Mouse (Mus musculus): ENCODE data around the gene 1700123L14Rik. TPM values are rescaled to one million over a fixed set of nuclear protein-coding genes. Genes with fewer than 3 reads are reported as not detected.
"Not testable (repeated sequence)": the region's sequence is repeated elsewhere in the genome, so short reads cannot be mapped to it uniquely, and the experiment has no call there.

The 1700123L14Rik gene
- 0.17 TPM in 1 of 2 replicates, not detected in the other for polyA plus RNA-seq (2014; fragmentation: Nextera tagmentation; extraction: Ambion mirVana)

DNA sequence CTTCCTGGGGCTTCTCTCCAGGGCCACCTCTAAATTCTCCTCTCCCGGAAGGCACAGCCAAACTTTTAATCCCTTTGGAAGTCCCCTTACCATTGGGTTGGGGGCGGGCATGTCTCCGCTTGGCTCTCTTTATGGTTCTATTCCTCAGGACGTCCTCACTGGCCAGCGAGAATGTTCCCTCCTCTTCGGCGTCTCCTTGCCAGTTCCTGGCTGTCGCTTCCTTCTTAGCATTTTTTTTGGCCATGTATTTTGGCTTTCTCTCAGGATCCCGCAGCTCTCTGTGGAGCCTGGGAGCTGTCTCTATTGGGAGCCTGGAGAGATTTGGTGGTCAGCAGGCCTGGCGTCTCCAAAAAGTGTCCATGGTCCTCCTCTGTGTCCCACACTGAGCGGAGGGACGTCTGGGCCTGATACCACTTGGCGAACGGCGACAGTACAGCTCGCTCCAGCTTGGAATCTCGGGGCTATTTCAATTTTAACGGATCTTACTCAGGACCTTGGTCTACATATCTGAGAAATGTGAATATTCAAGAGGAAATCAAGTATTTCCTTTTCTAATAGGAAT, at the start of gene 1700123L14Rik:
Gene 1700123L14Rik (minus strand): TSS at position 426 of the 562 bp plus-strand sequence.
- H3K27ac ChIP-seq: no peak within 1 kb of the TSS
- no peak within 1 kb of the TSS for H3K4me2 ChIP-seq (replicated peaks)
- WGBS: 90% methylated on average over 18 of the region's 18 CpGs
- ATAC-seq (ENCODE audit: low FRiP score): no peak
- H3K4me1 ChIP-seq (replicated peaks; ENCODE audit: control insufficient read depth, insufficient read depth, low read length): no peaks in the 10 kb centered on the region
- H3K4me3 ChIP-seq (replicated peaks; ENCODE audit: low read length): no peak within 1 kb of the TSS
- H3K36me3 ChIP-seq (replicated peaks; ENCODE audit: control insufficient read depth, insufficient read depth): no peaks in the 10 kb centered on the region
- H3K27me3 ChIP-seq (ENCODE audit: control insufficient read depth, insufficient read depth, low read length): no peaks in the 10 kb centered on the region
- H3K9ac ChIP-seq: no peak within 1 kb of the TSS
- no peak for DNase-seq (ENCODE audit: low spot score)
- H3K9me3 ChIP-seq (ENCODE audit: control insufficient read depth, low read length): no peaks in the 10 kb centered on the region

DNA sequence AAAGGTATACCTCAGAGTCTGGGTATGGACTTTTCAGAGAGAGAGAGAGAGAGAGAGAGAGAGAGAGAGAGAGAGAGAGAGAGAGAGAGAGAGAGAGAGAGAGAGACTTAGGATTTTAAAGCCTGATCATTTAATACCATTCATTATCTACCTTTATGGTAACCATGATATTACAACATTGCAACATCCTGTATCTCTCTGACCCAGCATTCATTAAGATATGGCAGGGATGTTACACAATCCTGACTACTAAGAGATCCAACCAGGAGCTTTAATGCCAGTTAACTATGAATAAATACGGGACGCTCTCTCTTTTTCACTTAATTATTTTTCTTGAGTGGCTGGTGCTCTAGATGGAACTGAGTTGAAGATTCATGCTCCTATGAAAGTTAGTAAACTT, 39.4 kb upstream of the 1700123L14Rik start:
- ATAC-seq (ENCODE audit: low FRiP score) (no peak), DNase-seq (ENCODE audit: low spot score) (no peak)
- no peaks in the 10 kb centered on the region for H3K27me3 ChIP-seq (ENCODE audit: control insufficient read depth, insufficient read depth, low read length)
- H3K9ac ChIP-seq: no peak overlapping the region
- 98% methylated on average over 2 of the region's 2 CpGs for WGBS
- H3K9me3 ChIP-seq (ENCODE audit: control insufficient read depth, low read length): 0 out of 2 replicates have a peak, but pooled peaks cover 5% of the 10 kb centered on the region
- no peak overlapping the region for H3K4me3 ChIP-seq (replicated peaks; ENCODE audit: low read length)
- no peaks in the 10 kb centered on the region for H3K36me3 ChIP-seq (replicated peaks; ENCODE audit: control insufficient read depth, insufficient read depth)
- no peak overlapping the region for H3K4me2 ChIP-seq (replicated peaks)
- no peaks in the 10 kb centered on the region for H3K4me1 ChIP-seq (replicated peaks; ENCODE audit: control insufficient read depth, insufficient read depth, low read length)
- H3K27ac ChIP-seq: no peak overlapping the region

DNA sequence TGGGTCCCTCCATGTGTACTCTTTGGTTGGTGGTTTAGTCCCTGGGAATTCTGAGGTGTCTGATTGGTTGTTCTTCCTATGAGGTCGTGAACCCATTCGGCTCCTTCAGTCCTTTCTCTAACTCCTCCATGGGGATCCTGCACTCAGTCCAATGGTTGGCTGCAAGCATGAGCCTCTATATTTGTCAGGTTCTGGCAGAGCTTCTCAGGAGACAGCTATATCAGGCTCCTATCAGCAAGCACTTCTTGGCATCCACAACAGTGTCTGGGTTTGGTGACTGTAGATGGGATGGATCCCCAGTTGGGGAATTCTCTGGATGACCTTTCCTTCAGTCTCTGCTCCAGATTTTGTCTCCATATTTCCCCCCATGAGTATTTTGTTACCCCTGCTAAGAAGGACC, 32.9 kb upstream of the 1700123L14Rik start:
- DNase-seq (ENCODE audit: low spot score); H3K9ac ChIP-seq; H3K4me3 ChIP-seq (replicated peaks; ENCODE audit: low read length); H3K4me1 ChIP-seq (replicated peaks; ENCODE audit: control insufficient read depth, insufficient read depth, low read length); H3K27ac ChIP-seq; H3K36me3 ChIP-seq (replicated peaks; ENCODE audit: control insufficient read depth, insufficient read depth); H3K27me3 ChIP-seq (ENCODE audit: control insufficient read depth, insufficient read depth, low read length); H3K4me2 ChIP-seq (replicated peaks); H3K9me3 ChIP-seq (ENCODE audit: control insufficient read depth, low read length); ATAC-seq (ENCODE audit: low FRiP score): not testable (repeated sequence)
- 89% methylated on average over 2 of the region's 2 CpGs for WGBS

DNA sequence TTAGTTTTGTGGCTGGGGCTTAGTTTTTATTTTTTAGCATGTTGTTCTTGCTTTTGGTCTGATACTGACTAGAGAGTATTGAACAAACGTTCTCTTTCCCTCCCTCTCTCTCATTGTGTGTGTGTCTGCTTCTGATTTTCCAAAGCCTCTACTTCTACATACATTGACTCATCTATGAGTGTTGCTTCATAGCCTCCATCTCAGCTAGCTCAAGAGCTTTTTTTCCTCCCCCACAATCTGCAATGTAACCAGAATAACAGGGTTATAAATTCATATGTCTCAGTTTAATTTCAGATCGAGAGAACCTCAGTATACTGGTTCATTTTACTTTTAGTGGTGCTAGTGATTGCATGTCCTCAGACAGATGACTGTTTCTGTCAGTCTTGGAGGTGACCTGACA, 20.5 kb upstream of the 1700123L14Rik start:
- Histone ChIP-seq H3K27me3 (ENCODE audit: control insufficient read depth, insufficient read depth, low read length) (no peaks in the 10 kb centered on the region), H3K27ac (no peak overlapping the region), H3K9me3 (ENCODE audit: control insufficient read depth, low read length) (no peaks in the 10 kb centered on the region), H3K4me3 (replicated peaks; ENCODE audit: low read length) (no peak overlapping the region), H3K36me3 (replicated peaks; ENCODE audit: control insufficient read depth, insufficient read depth) (no peaks in the 10 kb centered on the region), H3K4me1 (replicated peaks; ENCODE audit: control insufficient read depth, insufficient read depth, low read length) (no peaks in the 10 kb centered on the region), H3K9ac (no peak overlapping the region), H3K4me2 (replicated peaks) (no peak overlapping the region)
- ATAC-seq (ENCODE audit: low FRiP score): no peak
- DNase-seq (ENCODE audit: low spot score): no peak
- 86% methylated on average over 2 of the region's 2 CpGs for WGBS

DNA sequence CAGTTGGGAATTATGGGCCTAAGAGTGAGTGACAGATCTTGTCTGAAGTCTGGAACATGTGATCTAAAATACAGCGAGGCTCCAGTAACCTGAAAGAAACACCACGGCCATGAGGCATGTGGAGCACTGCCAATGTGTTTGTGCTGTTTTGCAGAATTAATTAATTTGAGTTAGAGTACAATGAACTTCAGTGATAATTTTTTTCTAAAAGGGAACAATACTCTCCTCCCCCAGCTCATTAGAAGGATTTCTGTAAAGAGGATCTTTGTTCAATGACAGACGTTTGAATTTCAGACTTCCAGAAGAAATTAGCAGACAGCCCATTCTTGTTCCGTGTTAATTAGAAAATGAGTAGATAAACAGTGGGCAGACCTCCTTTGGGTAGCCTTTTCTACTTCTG, 17.3 kb upstream of the 1700123L14Rik start:
- H3K9me3 ChIP-seq (ENCODE audit: control insufficient read depth, low read length): no peaks in the 10 kb centered on the region
- H3K27ac ChIP-seq: no peak overlapping the region
- DNase-seq (ENCODE audit: low spot score) (no peak), ATAC-seq (ENCODE audit: low FRiP score) (no peak)
- no peak overlapping the region for H3K9ac ChIP-seq
- no peaks in the 10 kb centered on the region for H3K36me3 ChIP-seq (replicated peaks; ENCODE audit: control insufficient read depth, insufficient read depth)
- H3K4me3 ChIP-seq (replicated peaks; ENCODE audit: low read length): no peak overlapping the region
- no peaks in the 10 kb centered on the region for H3K4me1 ChIP-seq (replicated peaks; ENCODE audit: control insufficient read depth, insufficient read depth, low read length)
- no peak overlapping the region for H3K4me2 ChIP-seq (replicated peaks)
- H3K27me3 ChIP-seq (ENCODE audit: control insufficient read depth, insufficient read depth, low read length): no peaks in the 10 kb centered on the region
- 51% methylated on average over 4 of the region's 4 CpGs for WGBS

DNA sequence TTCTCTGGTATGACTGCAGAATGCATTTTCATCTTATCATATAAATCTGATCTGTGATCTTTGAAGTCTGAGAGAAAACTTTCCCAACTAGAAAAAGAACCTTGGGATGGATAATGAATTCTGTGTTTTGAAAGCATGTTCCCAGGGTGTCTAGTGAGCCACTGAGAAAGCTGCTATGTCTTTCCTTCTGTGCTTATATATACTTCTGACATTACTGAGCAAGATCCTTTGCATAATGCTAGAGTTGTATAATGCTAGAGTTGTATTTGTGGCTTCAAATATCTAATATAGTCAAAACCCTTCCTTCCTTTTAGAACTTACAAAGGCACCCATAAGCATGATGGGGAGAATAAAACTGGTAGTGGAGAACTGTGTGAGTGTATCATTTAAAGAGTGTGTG, 12.5 kb upstream of the 1700123L14Rik start:
- Histone ChIP-seq H3K27ac (no peak overlapping the region), H3K4me1 (replicated peaks; ENCODE audit: control insufficient read depth, insufficient read depth, low read length) (no peaks in the 10 kb centered on the region), H3K36me3 (replicated peaks; ENCODE audit: control insufficient read depth, insufficient read depth) (no peaks in the 10 kb centered on the region), H3K4me2 (replicated peaks) (no peak overlapping the region), H3K4me3 (replicated peaks; ENCODE audit: low read length) (no peak overlapping the region), H3K27me3 (ENCODE audit: control insufficient read depth, insufficient read depth, low read length) (no peaks in the 10 kb centered on the region), H3K9me3 (ENCODE audit: control insufficient read depth, low read length) (no peaks in the 10 kb centered on the region), H3K9ac (no peak overlapping the region)
- no peak for ATAC-seq (ENCODE audit: low FRiP score)
- DNase-seq (ENCODE audit: low spot score): no peak

DNA sequence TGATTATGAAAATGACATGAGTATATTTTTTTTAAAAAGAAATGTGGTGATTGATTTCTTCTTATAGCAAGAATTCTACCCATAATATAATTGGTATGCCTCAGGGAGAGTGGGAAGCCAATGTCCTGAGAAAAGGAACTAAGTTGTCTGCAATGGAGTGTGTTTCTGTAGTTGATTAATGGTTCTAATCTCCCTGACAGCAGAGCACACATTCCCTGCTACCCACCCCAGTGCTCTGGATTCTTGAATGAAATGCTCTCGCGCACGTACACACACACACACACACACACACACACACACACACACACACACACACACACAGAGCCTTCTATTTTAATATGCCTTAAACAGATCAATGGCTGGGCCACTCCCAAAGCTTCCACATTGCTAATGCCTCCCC, 7.6 kb upstream of the 1700123L14Rik start:
- ATAC-seq (ENCODE audit: low FRiP score): no peak
- Histone ChIP-seq H3K9me3 (ENCODE audit: control insufficient read depth, low read length) (no peaks in the 10 kb centered on the region), H3K9ac (no peak overlapping the region), H3K4me3 (replicated peaks; ENCODE audit: low read length) (no peak overlapping the region), H3K4me1 (replicated peaks; ENCODE audit: control insufficient read depth, insufficient read depth, low read length) (no peaks in the 10 kb centered on the region), H3K27me3 (ENCODE audit: control insufficient read depth, insufficient read depth, low read length) (no peaks in the 10 kb centered on the region), H3K36me3 (replicated peaks; ENCODE audit: control insufficient read depth, insufficient read depth) (no peaks in the 10 kb centered on the region), H3K27ac (no peak overlapping the region), H3K4me2 (replicated peaks) (no peak overlapping the region)
- DNase-seq (ENCODE audit: low spot score): no peak
- WGBS: 60% methylated on average over 3 of the region's 3 CpGs

DNA sequence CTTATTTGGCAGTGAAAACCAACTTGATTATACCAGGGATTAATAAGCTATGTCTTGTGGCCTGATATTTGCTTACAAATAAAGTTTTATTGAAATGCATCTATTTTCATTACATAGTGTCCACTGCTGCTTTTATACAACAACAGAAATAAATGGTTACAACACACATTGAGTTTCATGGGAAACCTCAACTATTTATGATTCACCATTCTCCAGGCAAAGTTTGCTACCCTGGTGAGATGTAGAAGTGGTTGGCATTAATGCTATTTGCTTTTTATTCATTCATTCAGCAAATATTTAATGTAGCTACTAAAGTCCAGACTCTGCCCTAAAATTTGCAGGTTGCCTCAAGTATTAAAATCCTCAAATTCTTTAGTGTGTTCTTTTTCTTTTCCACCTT, 988 bp upstream of the 1700123L14Rik start:
- Histone ChIP-seq H3K27ac (no peak overlapping the region), H3K4me2 (replicated peaks) (no peak overlapping the region), H3K9me3 (ENCODE audit: control insufficient read depth, low read length) (no peaks in the 10 kb centered on the region), H3K9ac (no peak overlapping the region), H3K4me3 (replicated peaks; ENCODE audit: low read length) (no peak overlapping the region), H3K36me3 (replicated peaks; ENCODE audit: control insufficient read depth, insufficient read depth) (no peaks in the 10 kb centered on the region), H3K27me3 (ENCODE audit: control insufficient read depth, insufficient read depth, low read length) (no peaks in the 10 kb centered on the region), H3K4me1 (replicated peaks; ENCODE audit: control insufficient read depth, insufficient read depth, low read length) (no peaks in the 10 kb centered on the region)
- ATAC-seq (ENCODE audit: low FRiP score): no peak
- no peak for DNase-seq (ENCODE audit: low spot score)

DNA sequence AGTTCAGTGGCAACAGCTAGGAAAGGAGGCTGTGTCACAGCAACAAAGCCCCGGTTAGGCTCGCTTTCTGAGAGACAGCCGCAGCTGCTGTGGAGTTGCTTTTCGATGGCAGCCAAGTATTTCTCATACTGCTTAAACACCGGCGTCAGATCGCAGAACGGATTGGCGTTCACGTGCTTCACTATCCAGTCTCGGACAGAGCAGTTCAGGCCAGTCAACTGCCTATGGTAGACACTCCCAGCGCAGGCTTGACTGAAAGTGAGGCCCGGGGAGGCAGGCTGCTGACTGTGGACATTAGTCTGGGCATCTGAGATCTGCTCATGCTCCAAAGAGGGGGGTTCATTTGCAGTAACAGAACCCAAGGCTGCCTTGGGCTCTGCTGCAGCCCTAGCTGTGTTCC, 640 bp downstream of the 1700123L14Rik start:
- H3K4me2 ChIP-seq (replicated peaks): no peak overlapping the region
- H3K4me1 ChIP-seq (replicated peaks; ENCODE audit: control insufficient read depth, insufficient read depth, low read length): no peaks in the 10 kb centered on the region
- H3K27ac ChIP-seq: no peak overlapping the region
- H3K9ac ChIP-seq: no peak overlapping the region
- WGBS: 88% methylated on average over 13 of the region's 13 CpGs
- DNase-seq (ENCODE audit: low spot score): no peak
- H3K27me3 ChIP-seq (ENCODE audit: control insufficient read depth, insufficient read depth, low read length): no peaks in the 10 kb centered on the region
- ATAC-seq (ENCODE audit: low FRiP score): no peak
- no peak overlapping the region for H3K4me3 ChIP-seq (replicated peaks; ENCODE audit: low read length)
- H3K9me3 ChIP-seq (ENCODE audit: control insufficient read depth, low read length): no peaks in the 10 kb centered on the region
- H3K36me3 ChIP-seq (replicated peaks; ENCODE audit: control insufficient read depth, insufficient read depth): no peaks in the 10 kb centered on the region

DNA sequence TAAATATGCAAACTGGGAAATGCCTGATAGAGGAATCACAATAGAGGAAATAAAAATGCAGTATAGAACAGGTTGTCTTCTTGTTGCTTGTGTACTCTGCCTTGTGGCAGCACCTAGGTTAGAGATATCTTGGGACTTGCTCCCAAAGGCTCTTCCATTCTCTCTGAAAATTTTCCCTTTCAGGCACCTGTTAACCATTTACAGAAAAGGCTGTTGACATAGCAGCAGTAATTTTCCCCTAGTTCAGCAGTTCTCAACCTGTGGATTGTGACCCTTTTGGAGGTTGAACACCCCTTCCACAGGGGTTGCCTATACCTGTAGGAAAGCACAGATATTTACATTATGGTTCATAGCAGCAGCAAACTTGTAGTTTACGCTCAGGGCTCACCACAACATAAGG, 22.7 kb downstream of the 1700123L14Rik start:
- H3K4me1 ChIP-seq (replicated peaks; ENCODE audit: control insufficient read depth, insufficient read depth, low read length): no peaks in the 10 kb centered on the region
- H3K27ac ChIP-seq: no peak overlapping the region
- H3K4me3 ChIP-seq (replicated peaks; ENCODE audit: low read length): no peak overlapping the region
- ATAC-seq (ENCODE audit: low FRiP score): no peak
- H3K9ac ChIP-seq: no peak overlapping the region
- no peaks in the 10 kb centered on the region for H3K36me3 ChIP-seq (replicated peaks; ENCODE audit: control insufficient read depth, insufficient read depth)
- H3K4me2 ChIP-seq (replicated peaks): no peak overlapping the region
- no peak for DNase-seq (ENCODE audit: low spot score)
- 96% methylated on average over 1 of the region's 1 CpGs for WGBS
- no peaks in the 10 kb centered on the region for H3K27me3 ChIP-seq (ENCODE audit: control insufficient read depth, insufficient read depth, low read length)
- H3K9me3 ChIP-seq (ENCODE audit: control insufficient read depth, low read length): no peaks in the 10 kb centered on the region

Data from hindbrain, embryonic 14.5 days (tissue).